Mouse (Mus musculus): Measurements from ENCODE around the gene Hnrnpdl.

Hnrnpdl gene

GRCm38 (mm10) chr5:100057461-100058209 lies 18.2 kb upstream of the Hnrnpdl start:
- no peak for TF ChIP-seq GATA4 (IDR thresholded peaks at IDR 0.05; ENCODE audit: insufficient replicate concordance, low read length)

DNA sequence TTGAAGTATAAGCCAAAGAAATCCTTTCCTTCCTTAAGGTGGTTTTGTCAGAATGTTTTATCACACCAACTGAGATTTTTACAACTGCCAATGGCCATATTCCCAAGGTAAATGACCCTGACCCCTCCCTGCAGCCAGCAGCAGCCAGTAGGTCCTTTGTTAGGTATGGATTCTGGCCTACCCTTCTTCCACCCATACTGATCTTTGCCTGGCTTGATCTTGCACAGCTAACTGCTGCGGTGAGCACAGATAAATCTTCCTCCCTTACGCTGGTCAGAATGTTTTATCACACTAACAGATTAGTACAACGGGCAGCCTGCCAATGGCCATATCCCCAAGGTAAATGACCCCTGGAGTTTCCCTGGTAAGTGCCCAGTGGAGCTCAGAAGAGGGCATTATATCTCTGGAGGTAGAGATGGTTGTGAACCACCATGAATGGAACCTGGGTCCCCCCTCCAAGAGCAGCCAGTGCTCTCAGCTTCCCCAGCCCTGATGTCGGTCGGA lies 16.5 kb upstream of the Hnrnpdl start:
- no peak for TF ChIP-seq GATA4 (IDR thresholded peaks at IDR 0.05; ENCODE audit: insufficient replicate concordance, low read length)

GRCm38 (mm10) chr5:100054807-100055547 lies 15.5 kb upstream of the Hnrnpdl start:
- no peak for TF ChIP-seq GATA4 (IDR thresholded peaks at IDR 0.05; ENCODE audit: insufficient replicate concordance, low read length)

DNA sequence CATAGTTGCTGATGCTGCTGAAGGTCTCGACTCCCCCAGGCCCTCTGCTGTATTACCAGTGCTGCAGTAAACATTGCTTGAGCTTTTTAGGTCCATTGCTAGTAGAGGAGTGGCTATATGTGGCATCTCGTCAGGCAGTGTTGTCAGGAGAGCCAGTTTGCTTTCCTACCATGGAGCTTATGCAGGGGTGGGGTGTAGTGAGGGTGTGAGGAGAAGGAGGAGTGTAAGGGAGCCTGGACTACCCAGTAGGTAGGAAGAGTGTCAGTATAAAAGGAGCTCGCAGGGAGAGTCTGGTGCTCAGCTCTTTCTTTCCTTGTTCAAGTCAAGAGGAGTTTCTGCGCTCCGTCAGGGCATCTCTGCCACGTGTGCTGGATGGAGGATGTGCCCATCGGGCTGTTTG lies 13.3 kb upstream of the Hnrnpdl start:
- TF ChIP-seq GATA4 (IDR thresholded peaks at IDR 0.05; ENCODE audit: insufficient replicate concordance, low read length): no peak

- no peak for TF ChIP-seq GATA4 (IDR thresholded peaks at IDR 0.05; ENCODE audit: insufficient replicate concordance, low read length)
Measured at GRCm38 (mm10) chr5:100049904-100050303, 10.4 kb upstream of the Hnrnpdl start.

- TF ChIP-seq GATA4 (IDR thresholded peaks at IDR 0.05; ENCODE audit: insufficient replicate concordance, low read length): no peak
Measured at GRCm38 (mm10) chr5:100047871-100048270, 8.4 kb upstream of the Hnrnpdl start.

DNA sequence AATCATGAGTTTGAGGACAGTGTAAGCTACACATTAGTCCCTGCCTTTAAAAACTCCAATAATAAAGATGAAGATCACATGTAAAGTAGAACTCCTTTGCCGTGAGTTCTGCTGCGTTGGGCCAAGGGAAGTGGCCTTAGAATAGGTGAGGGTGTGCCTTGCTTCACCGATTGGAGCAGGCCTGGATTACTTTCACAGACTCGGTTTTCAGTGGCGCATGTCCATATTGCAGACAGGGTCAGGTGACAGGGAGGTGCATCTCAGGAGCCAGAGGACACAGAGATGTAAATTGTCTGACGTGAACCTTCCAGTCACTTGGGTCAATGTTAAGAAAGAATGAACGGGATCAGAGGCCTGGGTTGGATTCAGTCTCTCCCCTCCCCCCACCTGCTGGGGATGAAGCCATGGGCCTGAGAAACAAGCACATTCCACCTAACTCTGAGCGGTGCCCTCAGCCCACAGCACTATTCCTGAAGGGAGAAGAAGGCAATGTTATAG lies 7.7 kb upstream of the Hnrnpdl start:
- no peak for TF ChIP-seq GATA4 (IDR thresholded peaks at IDR 0.05; ENCODE audit: insufficient replicate concordance, low read length)

- TF ChIP-seq GATA4 (IDR thresholded peaks at IDR 0.05; ENCODE audit: insufficient replicate concordance, low read length): no peak
Measured at GRCm38 (mm10) chr5:100046096-100046495, 6.6 kb upstream of the Hnrnpdl start.

- no peak for TF ChIP-seq GATA4 (IDR thresholded peaks at IDR 0.05; ENCODE audit: insufficient replicate concordance, low read length)
Measured at GRCm38 (mm10) chr5:100044621-100045020, 5.2 kb upstream of the Hnrnpdl start.

GRCm38 (mm10) chr5:100044030-100044429 lies 4.6 kb upstream of the Hnrnpdl start:
- no peak for TF ChIP-seq GATA4 (IDR thresholded peaks at IDR 0.05; ENCODE audit: insufficient replicate concordance, low read length)

DNA sequence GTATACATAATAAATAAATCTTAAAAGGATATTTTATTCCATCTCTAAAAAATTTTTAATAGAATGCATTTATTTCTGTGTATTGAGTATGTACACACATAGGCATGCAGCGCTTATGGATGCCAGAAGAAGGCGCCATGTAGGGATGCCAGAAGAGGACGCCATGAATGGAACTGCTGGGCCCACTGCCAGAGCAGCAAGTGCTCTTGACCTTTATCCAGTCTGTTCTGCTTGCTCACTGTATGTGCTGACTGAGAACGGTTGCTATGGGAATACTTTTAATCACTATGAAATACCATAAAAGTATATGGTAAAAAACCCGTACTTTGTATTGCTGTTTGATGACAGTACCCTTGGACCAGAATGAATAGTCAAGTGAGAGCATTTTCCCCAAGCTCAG lies 3.9 kb upstream of the Hnrnpdl start:
- TF ChIP-seq GATA4 (IDR thresholded peaks at IDR 0.05; ENCODE audit: insufficient replicate concordance, low read length): no peak

GRCm38 (mm10) chr5:100042467-100042866 lies 3.0 kb upstream of the Hnrnpdl start:
- TF ChIP-seq GATA4 (IDR thresholded peaks at IDR 0.05; ENCODE audit: insufficient replicate concordance, low read length): no peak

- TF ChIP-seq GATA4 (IDR thresholded peaks at IDR 0.05; ENCODE audit: insufficient replicate concordance, low read length): no peak
Measured at GRCm38 (mm10) chr5:100041272-100041671, 1.8 kb upstream of the Hnrnpdl start.

DNA sequence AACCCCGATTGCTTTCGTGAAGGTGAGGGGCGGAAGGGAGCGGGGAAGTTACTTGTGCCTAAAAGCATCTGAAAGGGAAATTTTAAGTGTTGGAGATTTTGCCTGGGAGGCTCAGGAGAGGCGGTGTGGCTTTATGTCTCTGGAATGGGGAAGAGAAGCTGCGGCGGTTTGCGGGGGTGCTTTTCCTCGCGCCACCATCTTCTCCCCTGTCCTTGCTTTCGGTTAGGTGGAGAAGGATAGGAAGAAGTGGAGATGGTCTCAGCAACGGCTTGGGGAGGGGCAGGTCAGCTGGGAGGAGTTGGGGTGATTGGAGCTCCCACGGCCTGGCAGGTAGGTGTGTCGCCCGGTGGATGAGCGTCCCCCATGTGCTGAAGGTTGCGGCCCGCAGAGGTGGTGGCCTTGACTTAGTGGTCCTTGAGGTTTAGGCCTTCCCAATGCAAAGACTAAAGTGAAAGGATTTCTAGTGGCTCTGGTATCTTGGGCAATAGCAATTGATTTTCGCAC lies 869 bp upstream of the Hnrnpdl start:
- no peak for TF ChIP-seq GATA4 (IDR thresholded peaks at IDR 0.05; ENCODE audit: insufficient replicate concordance, low read length)

DNA sequence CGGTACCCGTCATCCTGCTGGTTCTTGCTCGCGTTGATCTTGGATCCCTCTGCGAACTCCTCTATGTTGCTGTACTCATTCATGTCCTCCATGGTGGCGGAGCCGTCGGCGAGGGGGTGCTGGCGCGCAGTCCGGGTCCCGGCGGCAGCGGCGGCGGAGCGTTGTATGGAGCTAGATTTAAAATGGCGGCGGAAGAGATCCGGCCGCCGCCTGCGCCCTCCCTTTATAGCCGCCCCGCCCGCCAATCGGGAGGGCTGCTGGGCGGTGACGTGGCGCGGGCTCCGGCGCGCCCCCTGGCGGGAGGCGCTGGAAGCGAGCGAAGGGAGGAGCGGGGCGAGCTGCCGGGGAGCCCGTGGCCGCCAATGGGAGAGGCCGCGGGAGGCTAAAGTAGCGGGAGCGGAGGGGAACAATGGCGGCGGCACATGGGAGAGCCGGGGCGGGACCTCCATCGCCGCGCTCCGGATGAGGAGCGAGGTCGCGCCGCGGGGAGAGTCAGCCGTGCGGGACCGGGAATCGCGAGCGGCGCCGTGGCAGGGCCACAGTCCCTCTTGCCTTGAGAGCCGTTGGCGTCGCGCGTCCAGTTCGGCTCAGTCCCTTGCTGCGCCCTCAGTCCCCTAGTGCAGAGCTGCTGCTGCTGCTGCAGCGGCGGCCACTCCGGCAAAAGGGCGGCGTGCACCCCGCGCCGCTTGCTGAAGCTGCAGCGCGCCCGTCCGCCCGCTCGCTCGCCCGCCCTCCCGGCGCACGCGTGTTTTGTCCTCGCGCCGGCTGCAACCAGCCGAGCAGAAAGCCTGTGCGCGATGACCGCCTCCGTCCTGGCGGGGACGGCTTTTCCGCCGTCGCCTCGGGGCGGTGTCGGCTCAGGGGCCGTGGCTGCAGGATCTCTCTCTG lies 506 bp downstream of the Hnrnpdl start:
- no peak for TF ChIP-seq GATA4 (IDR thresholded peaks at IDR 0.05; ENCODE audit: insufficient replicate concordance, low read length)
